Mouse (Mus musculus): ENCODE measurements around the gene Arel1. TPM values are rescaled to one million over a fixed set of nuclear protein-coding genes. Genes with fewer than 3 reads are reported as not detected.

The Arel1 gene
- total RNA-seq (2021), result 100 to 1,000 TPM in 1 of 2 experiments, 10 to 100 TPM in 1; 99.4 to 107 TPM
- long read RNA-seq, experiment 1, full-length matches to known transcripts, result 10 of 46 reads
- long read RNA-seq, experiment 1, partial matches to known transcripts, result 9 of 46 reads
- long read RNA-seq, experiment 1, other reads (novel, unspliced or antisense), result 27 of 46 reads
- long read RNA-seq, experiment 2, full-length matches to known transcripts, result 8 of 60 reads
- long read RNA-seq, experiment 2, partial matches to known transcripts, result 9 of 60 reads
- long read RNA-seq, experiment 2, other reads (novel, unspliced or antisense), result 43 of 60 reads

GRCm38 (mm10) chr12:84970428-84971096 lies at the start of gene Arel1, which contains the start of gene Fcf1:
Gene Arel1, minus strand, starts transcription at chr12:84970900.
Gene Fcf1, plus strand, starts transcription at chr12:84970897.
- DNase-seq (ENCODE audit: low spot score in 2 of 2), result peak; percentile 85 to 93

DNA sequence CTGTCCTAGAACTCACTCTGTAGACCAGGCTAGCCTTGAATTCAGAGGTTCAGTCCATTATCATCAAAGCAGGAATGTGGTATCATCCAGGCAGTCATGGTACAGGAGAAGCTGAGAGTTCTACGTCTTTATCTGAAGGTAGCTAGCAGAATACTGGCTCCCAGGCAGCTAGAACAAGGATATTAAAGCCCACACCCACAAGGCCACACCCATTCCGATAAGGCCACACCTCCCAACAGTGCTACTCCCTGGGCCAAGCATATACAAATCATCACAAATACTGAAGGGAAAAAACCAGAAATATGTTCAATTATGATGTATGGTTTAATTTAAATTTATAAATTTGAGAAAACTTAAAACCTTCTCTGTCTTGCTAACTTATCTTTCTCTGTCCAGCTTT lies 41.5 kb upstream of the Arel1 start:
- DNase-seq (ENCODE audit: low spot score in 2 of 2), result no peak

GRCm38 (mm10) chr12:85010541-85010940 lies 39.8 kb upstream of the Arel1 start:
- DNase-seq (ENCODE audit: low spot score in 2 of 2), result no peak

GRCm38 (mm10) chr12:85009776-85010175 lies 39.1 kb upstream of the Arel1 start:
- no peak for DNase-seq (ENCODE audit: low spot score in 2 of 2)

DNA sequence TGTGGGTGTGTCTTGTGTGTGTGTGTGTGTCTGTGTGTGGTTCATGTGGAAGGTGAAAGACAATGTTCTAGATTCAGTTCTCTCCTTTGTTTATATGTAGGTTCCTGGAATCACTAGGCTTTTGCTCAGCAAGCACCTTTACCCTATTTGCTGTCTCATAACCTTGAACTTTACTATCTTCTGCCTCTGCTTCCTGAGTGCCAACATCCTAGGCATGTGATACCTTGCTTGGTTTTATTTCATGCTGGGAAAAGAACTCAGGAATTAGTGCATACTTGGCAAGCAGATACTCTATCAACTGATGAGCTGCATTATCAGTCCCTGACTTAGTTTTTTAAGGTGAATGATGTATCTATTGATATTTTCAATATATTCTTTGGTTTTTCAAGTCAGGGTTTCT lies 36.3 kb upstream of the Arel1 start:
- DNase-seq (ENCODE audit: low spot score in 2 of 2), result no peak

DNA sequence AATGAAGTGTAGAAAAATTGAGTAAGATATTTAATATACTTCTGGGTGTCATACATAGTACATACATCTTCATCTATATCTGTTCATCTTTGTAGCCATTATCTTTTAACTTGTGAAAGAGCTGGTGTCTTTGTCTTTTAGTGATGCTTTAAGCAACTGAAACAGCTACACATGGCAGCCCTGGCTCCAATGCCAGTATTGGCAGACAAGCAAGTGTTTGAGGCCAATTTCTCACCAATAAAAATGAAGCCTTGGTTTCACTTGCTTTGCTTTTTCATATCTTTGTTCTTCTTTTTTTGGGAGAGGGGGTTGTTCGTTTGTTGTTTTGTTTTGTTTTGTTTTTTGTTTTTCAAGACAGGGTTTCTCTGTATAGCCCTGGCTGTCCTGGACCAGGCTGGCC lies 35.5 kb upstream of the Arel1 start:
- DNase-seq (ENCODE audit: low spot score in 2 of 2), result peak in 1 of 2 experiments; percentile 52

DNA sequence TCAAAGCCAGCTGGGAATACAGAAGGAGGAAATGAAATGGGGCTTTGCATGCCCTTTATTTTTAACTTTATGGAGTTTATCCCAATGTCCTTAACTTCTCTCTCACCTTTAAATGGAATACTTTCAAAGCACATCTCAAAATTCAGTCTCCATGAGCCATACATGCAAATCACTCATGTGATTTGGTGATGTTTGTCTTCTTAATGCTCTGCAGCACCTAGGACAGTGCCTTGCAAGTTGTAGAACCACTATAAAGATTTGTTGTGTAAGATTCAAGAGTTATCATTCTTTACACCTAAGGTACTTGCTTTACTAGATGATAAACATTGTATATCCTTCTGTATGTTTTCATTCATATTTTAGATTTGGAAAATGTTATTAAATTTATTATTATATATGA lies 28.4 kb upstream of the Arel1 start:
- no peak for DNase-seq (ENCODE audit: low spot score in 2 of 2)

GRCm38 (mm10) chr12:84996501-84997398 lies 26.1 kb upstream of the Arel1 start:
- DNase-seq (ENCODE audit: low spot score in 2 of 2), result peak; percentile 67 to 75

DNA sequence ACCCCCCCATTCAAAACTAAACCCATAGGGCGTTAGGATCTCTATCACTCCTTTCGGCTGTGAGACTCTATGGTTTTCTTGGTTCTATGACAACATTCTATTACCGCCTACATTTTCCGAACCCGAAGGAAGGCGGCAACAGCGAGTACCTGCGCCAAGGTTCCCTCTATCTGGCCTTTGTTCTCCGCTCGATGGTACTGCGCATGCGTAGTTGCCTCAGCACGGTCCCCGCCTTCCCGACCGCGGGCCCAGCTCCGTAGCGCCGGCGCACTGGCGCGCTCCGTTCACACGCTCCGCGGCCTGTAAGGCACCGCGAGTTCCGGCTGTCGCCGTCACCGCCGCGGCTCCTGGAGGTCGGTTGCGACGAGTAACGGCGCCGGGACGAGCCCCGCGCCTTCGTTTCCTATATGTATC lies 25.4 kb upstream of the Arel1 start, which contains the start of gene Ylpm1:
Gene Ylpm1, plus strand, starts transcription at position 239 of the 414 bp plus-strand sequence.
- peak; percentile 97 to 99 for DNase-seq (ENCODE audit: low spot score in 2 of 2)

- no peak for DNase-seq (ENCODE audit: low spot score in 2 of 2)
Observed at GRCm38 (mm10) chr12:84995112-84995761, 24.5 kb upstream of the Arel1 start.

- no peak for DNase-seq (ENCODE audit: low spot score in 2 of 2)
Observed at GRCm38 (mm10) chr12:84989456-84989855, 18.8 kb upstream of the Arel1 start.

DNA sequence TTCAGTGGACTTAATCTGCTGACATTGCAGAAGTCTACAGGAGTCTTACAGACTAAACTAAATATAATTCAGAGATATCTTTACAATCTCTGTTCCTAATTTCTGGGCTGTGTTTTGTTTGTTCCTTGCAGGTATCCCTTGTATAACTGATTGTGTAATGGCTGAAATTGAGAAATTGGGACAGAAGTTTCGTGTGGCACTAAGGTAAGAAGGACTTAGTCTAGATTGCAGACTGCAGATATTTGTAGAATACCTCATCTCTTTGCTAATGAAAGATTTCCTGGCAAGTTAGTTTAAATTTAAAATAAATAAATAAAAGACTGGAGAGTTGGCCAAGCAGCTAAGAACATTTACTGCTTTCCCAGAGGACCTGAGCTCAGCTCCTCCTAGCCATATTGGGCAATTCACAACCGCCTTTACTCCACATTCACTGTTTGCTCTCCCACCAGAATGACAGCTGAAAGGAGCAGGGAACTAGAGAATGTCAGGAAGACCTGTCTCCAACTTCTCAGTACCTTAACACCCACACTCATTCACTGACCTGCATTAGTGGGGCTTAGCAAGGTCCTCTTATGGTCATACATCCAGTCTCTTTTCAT lies 8.7 kb upstream of the Arel1 start:
- no peak for DNase-seq (ENCODE audit: low spot score in 2 of 2)

DNA sequence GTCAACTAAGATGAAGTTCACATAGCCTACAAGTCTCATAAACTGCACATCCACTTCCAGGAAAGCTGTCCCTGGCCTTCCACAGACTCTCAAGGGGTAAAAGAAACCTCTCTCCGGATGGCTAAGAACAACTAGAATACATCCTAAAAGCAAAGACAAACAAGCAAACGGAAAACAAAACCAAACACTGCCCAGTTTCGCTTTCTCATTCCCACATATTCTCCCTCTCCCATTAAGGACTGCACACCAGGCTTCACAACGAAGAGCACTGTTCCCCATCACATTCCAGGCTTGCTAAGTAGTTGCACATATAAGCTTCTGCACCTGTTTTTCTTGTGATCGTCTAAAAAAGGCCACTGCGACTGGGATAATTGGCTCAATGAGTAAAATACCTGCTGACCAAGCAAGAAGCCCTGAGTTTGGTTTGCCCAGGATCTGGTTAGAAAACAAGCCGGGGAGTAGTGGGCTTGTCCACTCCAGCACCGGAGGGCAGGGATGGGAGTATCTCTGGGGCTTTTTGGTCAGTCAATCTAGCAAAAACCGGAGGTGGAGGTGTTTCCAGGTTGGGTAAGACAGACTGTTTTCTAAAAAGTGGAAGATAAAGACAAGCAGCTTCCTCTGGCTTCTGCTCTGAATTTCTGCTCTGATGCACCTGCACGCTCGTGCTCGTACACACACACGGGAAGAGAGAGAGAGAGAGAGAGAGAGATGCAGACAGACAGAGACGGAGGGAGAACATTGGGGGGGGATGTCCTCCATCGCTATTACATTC lies 858 bp downstream of the Arel1 start:
- no peak for DNase-seq (ENCODE audit: low spot score in 2 of 2)

GRCm38 (mm10) chr12:84968831-84969655 lies 1.7 kb downstream of the Arel1 start:
- no peak for DNase-seq (ENCODE audit: low spot score in 2 of 2)

DNA sequence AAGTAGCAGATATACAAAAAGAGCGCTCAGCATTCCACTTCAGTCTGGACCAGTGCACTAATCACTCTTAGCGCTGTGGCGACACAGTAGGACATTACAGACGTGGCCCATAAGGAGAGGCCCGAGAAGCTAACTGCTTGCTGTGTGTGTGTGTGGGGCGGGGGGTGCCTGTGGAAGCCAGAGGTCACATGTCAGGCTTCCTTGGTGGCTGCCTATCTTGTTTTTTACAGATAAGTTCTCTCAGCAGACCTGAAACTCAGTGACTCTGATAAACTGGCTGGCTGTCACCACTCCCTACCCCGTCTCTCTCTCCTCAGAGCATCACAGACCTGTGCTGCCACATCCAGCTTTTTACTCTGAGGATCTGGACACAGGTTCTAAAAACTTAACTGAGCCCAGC lies 8.1 kb downstream of the Arel1 start:
- DNase-seq (ENCODE audit: low spot score in 2 of 2), result no peak

- no peak for DNase-seq (ENCODE audit: low spot score in 2 of 2)
Observed at GRCm38 (mm10) chr12:84958794-84959356, 11.8 kb downstream of the Arel1 start.

GRCm38 (mm10) chr12:84956317-84956716 lies 14.4 kb downstream of the Arel1 start:
- no peak for DNase-seq (ENCODE audit: low spot score in 2 of 2)

GRCm38 (mm10) chr12:84952351-84952750 lies 18.3 kb downstream of the Arel1 start:
- DNase-seq (ENCODE audit: low spot score in 2 of 2), result no peak

- DNase-seq (ENCODE audit: low spot score in 2 of 2), result no peak
Observed at GRCm38 (mm10) chr12:84951531-84951930, 19.2 kb downstream of the Arel1 start.

Data from layer of hippocampus, postnatal 14 days (tissue).